Mouse (Mus musculus): ENCODE results near the gene Adgrv1. TPM values are rescaled to one million over a fixed set of nuclear protein-coding genes. Genes with fewer than 3 reads are reported as not detected.

Adgrv1 gene
- polyA plus RNA-seq, 1 experiment from 2014 or later: 41.9 TPM

GRCm38 (mm10) chr13:81176820-81177219, 456.1 kb downstream of the Adgrv1 start:
- H3K27me3 ChIP-seq (ENCODE audit: control insufficient read depth, insufficient read depth, low read length): no peaks in the 10 kb centered on the region
- no peak overlapping the region for H3K9ac ChIP-seq (ENCODE audit: low read length)
- no peak overlapping the region for H3K4me3 ChIP-seq (ENCODE audit: low read depth, low read length)
- WGBS: 89% methylated on average over 4 of the region's 4 CpGs
- no peak overlapping the region for H3K4me2 ChIP-seq (ENCODE audit: low read depth, low read length, severe bottlenecking)
- H3K36me3 ChIP-seq (ENCODE audit: control insufficient read depth, insufficient read depth, low read length): no peaks in the 10 kb centered on the region; the same call in 1 of the 2 replicates
- no peaks in the 10 kb centered on the region for H3K4me1 ChIP-seq (replicated peaks; ENCODE audit: control insufficient read depth, insufficient read depth, low read length)
- DNase-seq (ENCODE audit: low spot score) (no peak), ATAC-seq (replicated peaks; ENCODE audit: low FRiP score) (no peak)
- H3K9me3 ChIP-seq (ENCODE audit: control insufficient read depth, low read length): no peaks in the 10 kb centered on the region
- H3K27ac ChIP-seq (ENCODE audit: low read depth, low read length): no peak overlapping the region

- Histone ChIP-seq H3K4me2 (ENCODE audit: low read depth, low read length, severe bottlenecking) (no peak overlapping the region), H3K27ac (ENCODE audit: low read depth, low read length) (no peak overlapping the region), H3K27me3 (ENCODE audit: control insufficient read depth, insufficient read depth, low read length) (no peaks in the 10 kb centered on the region), H3K36me3 (ENCODE audit: control insufficient read depth, insufficient read depth, low read length) (no peaks in the 10 kb centered on the region), H3K4me1 (replicated peaks; ENCODE audit: control insufficient read depth, insufficient read depth, low read length) (no peaks in the 10 kb centered on the region), H3K9ac (ENCODE audit: low read length) (no peak overlapping the region), H3K9me3 (ENCODE audit: control insufficient read depth, low read length) (no peaks in the 10 kb centered on the region), H3K4me3 (ENCODE audit: low read depth, low read length) (no peak overlapping the region)
- 87% methylated on average over 3 of the region's 3 CpGs for WGBS
- ATAC-seq (replicated peaks; ENCODE audit: low FRiP score) (no peak), DNase-seq (ENCODE audit: low spot score) (no peak)
Observed at GRCm38 (mm10) chr13:81176071-81176470, 456.9 kb downstream of the Adgrv1 start.

- no peak; the same call in 1 of the 2 replicates for ATAC-seq (replicated peaks; ENCODE audit: low FRiP score)
Observed at GRCm38 (mm10) chr13:81171115-81171514, 461.8 kb downstream of the Adgrv1 start.

GRCm38 (mm10) chr13:81167450-81167849, 465.5 kb downstream of the Adgrv1 start:
- DNase-seq (ENCODE audit: low spot score) (no peak), ATAC-seq (replicated peaks; ENCODE audit: low FRiP score) (no peak)
- no peak overlapping the region for H3K9ac ChIP-seq (ENCODE audit: low read length)
- no peak overlapping the region for H3K4me2 ChIP-seq (ENCODE audit: low read depth, low read length, severe bottlenecking)
- H3K27me3 ChIP-seq (ENCODE audit: control insufficient read depth, insufficient read depth, low read length): no peaks in the 10 kb centered on the region
- no peaks in the 10 kb centered on the region for H3K9me3 ChIP-seq (ENCODE audit: control insufficient read depth, low read length)
- H3K27ac ChIP-seq (ENCODE audit: low read depth, low read length): no peak overlapping the region
- H3K4me3 ChIP-seq (ENCODE audit: low read depth, low read length): no peak overlapping the region
- no peaks in the 10 kb centered on the region for H3K4me1 ChIP-seq (replicated peaks; ENCODE audit: control insufficient read depth, insufficient read depth, low read length)
- H3K36me3 ChIP-seq (ENCODE audit: control insufficient read depth, insufficient read depth, low read length): no peaks in the 10 kb centered on the region
- 86% methylated on average over 6 of the region's 6 CpGs for WGBS

More at GRCm38 (mm10) chr13:81171115-81171514, 461.8 kb downstream of the Adgrv1 start:
- Histone ChIP-seq H3K9me3 (ENCODE audit: control insufficient read depth, low read length) (no peaks in the 10 kb centered on the region), H3K4me2 (ENCODE audit: low read depth, low read length, severe bottlenecking) (no peak overlapping the region), H3K9ac (ENCODE audit: low read length) (no peak overlapping the region), H3K4me1 (replicated peaks; ENCODE audit: control insufficient read depth, insufficient read depth, low read length) (no peaks in the 10 kb centered on the region), H3K27me3 (ENCODE audit: control insufficient read depth, insufficient read depth, low read length) (no peaks in the 10 kb centered on the region), H3K4me3 (ENCODE audit: low read depth, low read length) (no peak overlapping the region), H3K36me3 (ENCODE audit: control insufficient read depth, insufficient read depth, low read length) (no peaks in the 10 kb centered on the region), H3K27ac (ENCODE audit: low read depth, low read length) (no peak overlapping the region)
- 83% methylated on average over 3 of the region's 3 CpGs for WGBS
- DNase-seq (ENCODE audit: low spot score): no peak

- no peaks in the 10 kb centered on the region for H3K27me3 ChIP-seq (ENCODE audit: control insufficient read depth, insufficient read depth, low read length)
- 84% methylated on average over 2 of the region's 2 CpGs for WGBS
- H3K4me2 ChIP-seq (ENCODE audit: low read depth, low read length, severe bottlenecking): no peak overlapping the region
- no peak overlapping the region for H3K27ac ChIP-seq (ENCODE audit: low read depth, low read length)
- H3K4me1 ChIP-seq (replicated peaks; ENCODE audit: control insufficient read depth, insufficient read depth, low read length): no peaks in the 10 kb centered on the region
- DNase-seq (ENCODE audit: low spot score): no peak
- H3K9ac ChIP-seq (ENCODE audit: low read length): no peak overlapping the region
- H3K9me3 ChIP-seq (ENCODE audit: control insufficient read depth, low read length): no peaks in the 10 kb centered on the region
- no peak overlapping the region for H3K4me3 ChIP-seq (ENCODE audit: low read depth, low read length)
- ATAC-seq (replicated peaks; ENCODE audit: low FRiP score): no peak
- no peaks in the 10 kb centered on the region for H3K36me3 ChIP-seq (ENCODE audit: control insufficient read depth, insufficient read depth, low read length)
Observed at GRCm38 (mm10) chr13:81159808-81160207, 473.1 kb downstream of the Adgrv1 start.

- H3K27ac ChIP-seq (ENCODE audit: low read depth, low read length): no peak overlapping the region
- H3K4me3 ChIP-seq (ENCODE audit: low read depth, low read length): no peak overlapping the region
- peak; percentile 66; the same call in 1 of the 2 replicates for ATAC-seq (replicated peaks; ENCODE audit: low FRiP score)
- no peaks in the 10 kb centered on the region for H3K4me1 ChIP-seq (replicated peaks; ENCODE audit: control insufficient read depth, insufficient read depth, low read length)
- H3K9me3 ChIP-seq (ENCODE audit: control insufficient read depth, low read length): no peaks in the 10 kb centered on the region
- DNase-seq (ENCODE audit: low spot score): no peak
- H3K4me2 ChIP-seq (ENCODE audit: low read depth, low read length, severe bottlenecking): no peak overlapping the region
- H3K27me3 ChIP-seq (ENCODE audit: control insufficient read depth, insufficient read depth, low read length): no peaks in the 10 kb centered on the region
- no peak overlapping the region for H3K9ac ChIP-seq (ENCODE audit: low read length)
- H3K36me3 ChIP-seq (ENCODE audit: control insufficient read depth, insufficient read depth, low read length): no peaks in the 10 kb centered on the region
Observed at GRCm38 (mm10) chr13:81155322-81155721, 477.6 kb downstream of the Adgrv1 start.

GRCm38 (mm10) chr13:81144434-81144833, 488.5 kb downstream of the Adgrv1 start:
- 67% methylated on average over 1 of the region's 1 CpGs for WGBS
- no peak for DNase-seq (ENCODE audit: low spot score)
- H3K36me3 ChIP-seq (ENCODE audit: control insufficient read depth, insufficient read depth, low read length): no peaks in the 10 kb centered on the region

GRCm38 (mm10) chr13:81142268-81142884, 490.6 kb downstream of the Adgrv1 start:
- Histone ChIP-seq H3K9ac (ENCODE audit: low read length) (no peak overlapping the region), H3K4me3 (ENCODE audit: low read depth, low read length) (no peak overlapping the region), H3K4me1 (replicated peaks; ENCODE audit: control insufficient read depth, insufficient read depth, low read length) (no peaks in the 10 kb centered on the region), H3K27me3 (ENCODE audit: control insufficient read depth, insufficient read depth, low read length) (no peaks in the 10 kb centered on the region), H3K27ac (ENCODE audit: low read depth, low read length) (no peak overlapping the region), H3K4me2 (ENCODE audit: low read depth, low read length, severe bottlenecking) (no peak overlapping the region), H3K9me3 (ENCODE audit: control insufficient read depth, low read length) (no peaks in the 10 kb centered on the region), H3K36me3 (ENCODE audit: control insufficient read depth, insufficient read depth, low read length) (no peaks in the 10 kb centered on the region)
- DNase-seq (ENCODE audit: low spot score) (no peak), ATAC-seq (replicated peaks; ENCODE audit: low FRiP score) (peak; percentile 61)
- WGBS: 51% methylated on average over 6 of the region's 6 CpGs

More at GRCm38 (mm10) chr13:81144434-81144833, 488.5 kb downstream of the Adgrv1 start:
- Histone ChIP-seq H3K27me3 (ENCODE audit: control insufficient read depth, insufficient read depth, low read length) (no peaks in the 10 kb centered on the region), H3K4me3 (ENCODE audit: low read depth, low read length) (no peak overlapping the region), H3K4me2 (ENCODE audit: low read depth, low read length, severe bottlenecking) (no peak overlapping the region), H3K27ac (ENCODE audit: low read depth, low read length) (no peak overlapping the region), H3K9ac (ENCODE audit: low read length) (no peak overlapping the region), H3K4me1 (replicated peaks; ENCODE audit: control insufficient read depth, insufficient read depth, low read length) (no peaks in the 10 kb centered on the region), H3K9me3 (ENCODE audit: control insufficient read depth, low read length) (no peaks in the 10 kb centered on the region)
- no peak for ATAC-seq (replicated peaks; ENCODE audit: low FRiP score)
